Mouse (Mus musculus) liver, postnatal 0 days (tissue): ENCODE results near the gene Gm10778. TPM values are rescaled to one million over a fixed set of nuclear protein-coding genes. Genes with fewer than 3 reads are reported as not detected.

ENCODE experiments used
- ATAC-seq: fragments of 200-750 bp; cut with Nextera tagmentation; 2 replicates; pipeline ENCODE4 v1.8.0; 2017; ENCODE audit warnings: mild to moderate bottlenecking, moderate library complexity
- DNase-seq: peaks from one replicate; pipeline ENCODE4 v3.0.0-alpha.2; 2016
- H3K27ac ChIP-seq: fragments of 300-500 bp; sonication (generic); 2 replicates; pipeline ENCODE4 v1.5.1; 2014; ENCODE audit warnings: antibody characterized with exemption, moderate library complexity, mild to moderate bottlenecking, low read depth
- H3K27me3 ChIP-seq: fragments of 300-500 bp; sonication (generic); 2 replicates; pipeline ENCODE4 v1.6.1; 2014; ENCODE audit warnings: low read length, control low read depth, mixed read lengths; ENCODE audit not compliant: insufficient read depth
- H3K36me3 ChIP-seq: fragments of 300-500 bp; sonication (generic); replicated peaks from 2 replicates; pipeline ENCODE4 v1.6.1; 2014; ENCODE audit warnings: mild to moderate bottlenecking, control low read depth, low read length, moderate library complexity, mixed read lengths; ENCODE audit not compliant: insufficient read depth
- H3K4me1 ChIP-seq: fragments of 300-500 bp; sonication (generic); 2 replicates; pipeline ENCODE4 v1.6.1; 2014; ENCODE audit warnings: antibody characterized with exemption, mild to moderate bottlenecking, control low read depth; ENCODE audit not compliant: insufficient read depth
- H3K4me2 ChIP-seq: fragments of 300-500 bp; sonication (generic); 2 replicates; pipeline ENCODE4 v1.6.1; 2014; ENCODE audit warnings: low read depth, mild to moderate bottlenecking, low read length, moderate library complexity, mixed read lengths
- H3K4me3 ChIP-seq: fragments of 300-500 bp; sonication (generic); 2 replicates; pipeline ENCODE4 v1.5.1; 2014; ENCODE audit warnings: low read depth, low read length
- H3K9ac ChIP-seq: fragments of 300-500 bp; sonication (generic); replicated peaks from 2 replicates; pipeline ENCODE4 v1.6.1; 2014; ENCODE audit warnings: mild to moderate bottlenecking, moderate library complexity
- H3K9me3 ChIP-seq: fragments of 300-500 bp; sonication (generic); 2 replicates; pipeline ENCODE4 v1.6.1; 2016; ENCODE audit warnings: mild to moderate bottlenecking, control low read depth, low read length, mixed read lengths
- CTCF ChIP-seq: sonication (generic); IDR thresholded peaks from 2 replicates; pipeline ENCODE4 v1.5.1; 2016; ENCODE audit warnings: antibody characterized with exemption, low read depth
- EP300 ChIP-seq: IDR thresholded peaks from 2 replicates; pipeline ENCODE4 v1.6.1; 2016; ENCODE audit warnings: antibody characterized with exemption, low read depth, mild to moderate bottlenecking
- WGBS: fragments of 180-500 bp; shearing (Covaris S2); extraction: QIAGEN DNeasy Blood & Tissue Kit; methylation state at CpG from one replicate; pipeline ENCODE4 v1.1.7; 2014; ENCODE audit not compliant: insufficient replicate concordance; 5-methylcytosine and 5-hydroxymethylcytosine counted together
- polyA plus RNA-seq: library from polyadenylated mRNA; unstranded; fragments of >200 nt; fragmentation: Nextera tagmentation; extraction: Ambion mirVana; gene quantifications from 2 replicates; pipeline ENCODE4 v1.2.1, GENCODE M21; 2015

Gm10778 gene
- polyA plus RNA-seq, 1 experiment from 2014 or later: 1.1 TPM

GRCm38 (mm10) chr10:81615486-81615885 is 33.4 kb upstream of the Gm10778 start:
- TF ChIP-seq CTCF (no peak), EP300 (no peak)
- no peak overlapping the region for H3K4me2 ChIP-seq
- no peaks in the 10 kb centered on the region for H3K4me1 ChIP-seq
- H3K36me3 ChIP-seq: no peaks in the 10 kb centered on the region
- 79% methylated on average over 6 of the region's 6 CpGs for WGBS
- no peaks in the 10 kb centered on the region for H3K9me3 ChIP-seq
- ATAC-seq: no peak
- H3K27me3 ChIP-seq: no peaks in the 10 kb centered on the region
- no peak overlapping the region for H3K4me3 ChIP-seq
- no peak overlapping the region for H3K9ac ChIP-seq
- DNase-seq: no peak
- H3K27ac ChIP-seq: no peak overlapping the region

- Histone ChIP-seq H3K4me1 (no peaks in the 10 kb centered on the region), H3K27ac (no peak overlapping the region), H3K36me3 (peaks cover 10% of the 10 kb centered on the region; the same call in 1 of the 2 replicates), H3K4me3 (no peak overlapping the region), H3K4me2 (no peak overlapping the region), H3K9ac (no peak overlapping the region), H3K27me3 (no peaks in the 10 kb centered on the region), H3K9me3 (no peaks in the 10 kb centered on the region)
- DNase-seq (no peak), ATAC-seq (no peak)
- 61% methylated on average over 5 of the region's 5 CpGs for WGBS
- TF ChIP-seq CTCF: no peak
Measured at GRCm38 (mm10) chr10:81619976-81620375, 28.9 kb upstream of the Gm10778 start.

GRCm38 (mm10) chr10:81620786-81621185 is 28.1 kb upstream of the Gm10778 start:
- TF ChIP-seq CTCF (no peak), EP300 (no peak)
- H3K4me3 ChIP-seq: no peak overlapping the region
- H3K4me2 ChIP-seq: no peak overlapping the region
- H3K36me3 ChIP-seq: peaks cover 10% of the 10 kb centered on the region; the same call in 1 of the 2 replicates
- H3K27ac ChIP-seq: no peak overlapping the region
- no peaks in the 10 kb centered on the region for H3K4me1 ChIP-seq
- ATAC-seq (no peak), DNase-seq (no peak)
- WGBS: 55% methylated on average over 9 of the region's 9 CpGs
- no peaks in the 10 kb centered on the region for H3K27me3 ChIP-seq
- H3K9me3 ChIP-seq: no peaks in the 10 kb centered on the region
- no peak overlapping the region for H3K9ac ChIP-seq

- TF ChIP-seq EP300 (no peak), CTCF (no peak)
- 59% methylated on average over 8 of the region's 8 CpGs for WGBS
- Histone ChIP-seq H3K4me3 (no peak overlapping the region), H3K36me3 (peaks cover 10% of the 10 kb centered on the region; the same call in 1 of the 2 replicates), H3K9ac (no peak overlapping the region), H3K27me3 (no peaks in the 10 kb centered on the region), H3K4me2 (no peak overlapping the region), H3K4me1 (peaks cover 16% of the 10 kb centered on the region), H3K27ac (no peak overlapping the region), H3K9me3 (no peaks in the 10 kb centered on the region)
- ATAC-seq (no peak), DNase-seq (no peak)
Measured at GRCm38 (mm10) chr10:81623441-81623840, 25.4 kb upstream of the Gm10778 start.

- Histone ChIP-seq H3K4me2 (peak overlapping the region; percentile 93), H3K4me3 (peak overlapping the region; percentile 80), H3K36me3 (peaks cover 10% of the 10 kb centered on the region; the same call in 1 of the 2 replicates), H3K4me1 (peaks cover 17% of the 10 kb centered on the region), H3K27me3 (no peaks in the 10 kb centered on the region), H3K9me3 (no peaks in the 10 kb centered on the region), H3K27ac (peak overlapping the region; percentile 91), H3K9ac (peak overlapping the region; percentile 73)
- ATAC-seq: no peak
- 82% methylated on average over 22 of the region's 22 CpGs for WGBS
- DNase-seq: no peak
- TF ChIP-seq EP300 (no peak), CTCF (no peak)
Measured at GRCm38 (mm10) chr10:81626101-81626993, 22.5 kb upstream of the Gm10778 start.

GRCm38 (mm10) chr10:81626994-81627835 is 21.6 kb upstream of the Gm10778 start, which contains the start of gene Sirt6:
TSS of gene Sirt6 (minus strand) at chr10:81627797.
- Histone ChIP-seq H3K9me3 (no peaks in the 10 kb centered on the region), H3K4me3 (peak within 1 kb of the TSS; percentile 80), H3K4me2 (peak within 1 kb of the TSS; percentile 93), H3K36me3 (peaks cover 10% of the 10 kb centered on the region; the same call in 1 of the 2 replicates), H3K4me1 (peaks cover 17% of the 10 kb centered on the region), H3K27ac (peak within 1 kb of the TSS; percentile 91), H3K9ac (peak within 1 kb of the TSS; percentile 73), H3K27me3 (no peaks in the 10 kb centered on the region)
- 3% methylated on average over 40 of the region's 40 CpGs for WGBS
- peak; percentile 90 for DNase-seq
- TF ChIP-seq CTCF (no peak), EP300 (peak; percentile 91)
- peak; percentile 96 for ATAC-seq
